Mouse (Mus musculus) stomach, embryonic 14.5 days (tissue): Measurements from ENCODE around the gene Vdr. TPM values are rescaled to one million over a fixed set of nuclear protein-coding genes. Genes with fewer than 3 reads are reported as not detected.

ENCODE experiments used
- ATAC-seq: fragments of 200-750 bp; cut with Nextera tagmentation; 2 replicates; pipeline ENCODE4 v1.8.0; 2017; ENCODE audit warnings: low read depth, moderate TSS enrichment; ENCODE audit not compliant: insufficient number of reproducible peaks, insufficient read depth, low FRiP score
- H3K27ac ChIP-seq: fragments of 300-500 bp; sonication (generic); 2 replicates; pipeline ENCODE4 v1.5.1; 2014; ENCODE audit warnings: mild to moderate bottlenecking, low read length, moderate library complexity, mixed read lengths
- H3K27me3 ChIP-seq: fragments of 300-500 bp; sonication (generic); 2 replicates; pipeline ENCODE4 v1.6.1; 2014; ENCODE audit warnings: low read length, control low read depth, mixed read lengths; ENCODE audit not compliant: control insufficient read depth, insufficient read depth
- H3K36me3 ChIP-seq: fragments of 300-500 bp; sonication (generic); 2 replicates; pipeline ENCODE4 v1.6.1; 2014; ENCODE audit warnings: mild to moderate bottlenecking, control low read depth, low read length, moderate library complexity, mixed read lengths; ENCODE audit not compliant: control insufficient read depth, insufficient read depth
- H3K4me1 ChIP-seq: fragments of 300-500 bp; sonication (generic); 2 replicates; pipeline ENCODE4 v1.6.1; 2014; ENCODE audit warnings: low read length, control low read depth, mixed read lengths; ENCODE audit not compliant: control insufficient read depth, insufficient read depth
- H3K4me2 ChIP-seq: fragments of 300-500 bp; sonication (generic); replicated peaks from 2 replicates; pipeline ENCODE4 v1.6.1; 2014; ENCODE audit warnings: low read depth, low read length, control low read depth
- H3K4me3 ChIP-seq: fragments of 300-500 bp; sonication (generic); 2 replicates; pipeline ENCODE4 v1.5.1; 2014; ENCODE audit warnings: low read depth, low read length, control low read depth
- H3K9ac ChIP-seq: fragments of 300-500 bp; sonication (generic); replicated peaks from 2 replicates; pipeline ENCODE4 v1.6.1; 2014; ENCODE audit warnings: low read depth, mild to moderate bottlenecking, control low read depth, low read length, moderate library complexity, mixed read lengths
- H3K9me3 ChIP-seq: fragments of 300-500 bp; sonication (generic); 2 replicates; pipeline ENCODE4 v1.6.1; 2016; ENCODE audit warnings: low read depth, low read length, control low read depth; ENCODE audit not compliant: control insufficient read depth
- WGBS: fragments of 180-500 bp; shearing (Covaris S2); extraction: QIAGEN DNeasy Blood & Tissue Kit; methylation state at CpG from one replicate; pipeline ENCODE4 v1.1.7; 2014; 5-methylcytosine and 5-hydroxymethylcytosine counted together
- polyA plus RNA-seq: library from polyadenylated mRNA; unstranded; fragments of >200 nt; fragmentation: Nextera tagmentation; extraction: Ambion mirVana; gene quantifications from 2 replicates; pipeline ENCODE4 v1.2.1, GENCODE M21; 2014

Vdr gene
- polyA plus RNA-seq, 1 experiment from 2014 or later = 1.1 TPM

DNA sequence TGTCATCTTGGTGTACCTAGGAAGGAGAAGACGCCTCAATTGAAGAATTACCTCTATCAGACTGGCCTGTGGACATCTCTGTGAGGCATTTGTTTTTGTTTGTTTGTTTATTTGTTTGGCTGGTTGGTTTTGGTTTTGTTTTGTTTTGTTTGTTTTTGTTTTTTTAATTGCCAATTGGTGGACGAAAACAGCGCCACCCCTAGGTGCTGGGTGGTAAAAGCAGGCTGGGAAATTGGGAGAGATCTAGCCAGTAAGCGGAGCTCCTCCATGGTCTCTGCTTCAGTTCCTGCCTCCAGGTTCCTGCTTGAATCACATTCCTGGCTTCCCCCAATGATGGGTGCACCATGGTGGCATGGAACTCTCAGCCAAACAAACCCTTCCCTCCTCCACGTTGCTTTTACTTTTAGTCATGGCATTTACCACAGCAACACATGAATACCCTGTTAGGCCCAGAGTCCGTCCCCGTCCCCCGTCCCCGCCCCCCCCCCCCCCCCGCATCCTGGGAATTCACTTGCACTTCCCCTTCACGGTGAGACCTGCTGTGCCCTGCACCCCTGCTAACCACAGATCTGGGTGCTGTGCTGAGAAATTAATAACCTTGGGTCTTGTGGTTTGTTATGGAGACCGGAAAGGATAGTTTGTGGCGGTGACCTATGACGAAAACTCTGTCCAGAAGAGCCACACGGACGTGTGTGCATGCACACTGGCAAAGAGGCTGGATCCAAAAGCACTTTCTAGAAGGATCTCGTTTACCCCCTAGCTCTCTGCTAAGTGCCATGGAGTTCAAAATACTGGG lies 94.0 kb downstream of the Vdr start:
- H3K9me3 ChIP-seq = no peaks in the 10 kb centered on the region
- H3K9ac ChIP-seq = no peak overlapping the region
- no peak for ATAC-seq
- H3K4me3 ChIP-seq = no peak overlapping the region
- no peak overlapping the region for H3K27ac ChIP-seq
- no peaks in the 10 kb centered on the region for H3K27me3 ChIP-seq
- H3K36me3 ChIP-seq = peaks cover under 1% of the 10 kb centered on the region; the same call in 1 of the 2 replicates
- WGBS = 94% methylated on average over 17 of the region's 17 CpGs
- H3K4me1 ChIP-seq = peaks cover 27% of the 10 kb centered on the region
- H3K4me2 ChIP-seq = no peak overlapping the region

DNA sequence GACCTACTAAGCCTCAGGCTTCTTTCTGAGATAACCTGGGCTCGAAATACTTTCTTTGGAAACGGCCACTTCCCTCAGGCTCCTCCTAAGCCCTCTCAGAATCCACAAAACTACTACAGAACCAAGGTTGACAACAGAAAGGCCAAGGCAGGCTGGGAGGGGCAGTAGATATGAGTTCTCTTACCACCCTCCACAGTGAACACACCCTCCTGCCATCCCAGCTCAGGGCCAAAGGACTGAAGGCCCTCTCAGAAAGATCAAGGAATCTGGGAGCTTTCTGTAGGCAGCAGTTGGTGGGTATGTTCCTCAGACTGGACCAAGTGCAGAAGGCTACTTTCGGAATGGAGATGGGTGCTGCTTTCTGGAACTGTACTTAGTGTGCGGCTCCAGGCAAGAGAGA lies 95.2 kb downstream of the Vdr start:
- Histone ChIP-seq H3K9ac (no peak overlapping the region), H3K36me3 (peaks cover 6% of the 10 kb centered on the region; the same call in 1 of the 2 replicates), H3K9me3 (no peaks in the 10 kb centered on the region), H3K4me2 (no peak overlapping the region), H3K27ac (no peak overlapping the region), H3K4me1 (peaks cover 22% of the 10 kb centered on the region), H3K27me3 (no peaks in the 10 kb centered on the region), H3K4me3 (no peak overlapping the region)
- WGBS = 83% methylated on average over 4 of the region's 4 CpGs
- ATAC-seq = no peak

DNA sequence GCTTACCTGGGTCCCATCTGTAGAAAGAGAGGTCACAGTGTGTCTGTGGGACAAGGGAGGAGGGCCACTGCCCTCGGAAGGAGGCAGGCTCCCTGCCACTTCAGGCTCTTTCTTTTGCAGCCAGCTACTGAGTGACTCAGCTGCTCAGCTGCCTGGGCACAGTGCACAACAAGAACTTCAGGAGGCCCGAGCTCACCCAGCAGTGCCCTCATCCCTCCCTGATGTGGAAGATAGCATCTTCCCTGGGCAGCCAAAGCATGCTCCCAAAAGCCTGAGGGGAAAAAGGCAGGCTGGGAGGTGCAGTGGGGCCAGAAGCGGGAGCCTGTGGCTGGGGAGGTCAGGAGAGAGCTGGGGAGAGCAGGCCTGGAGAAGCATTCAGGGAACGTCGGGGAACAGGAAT lies 95.7 kb downstream of the Vdr start:
- H3K9ac ChIP-seq = no peak overlapping the region
- no peak overlapping the region for H3K27ac ChIP-seq
- H3K9me3 ChIP-seq = no peaks in the 10 kb centered on the region
- no peak for ATAC-seq
- peaks cover 10% of the 10 kb centered on the region for H3K36me3 ChIP-seq
- 48% methylated on average over 5 of the region's 5 CpGs for WGBS
- H3K27me3 ChIP-seq = no peaks in the 10 kb centered on the region
- no peak overlapping the region for H3K4me3 ChIP-seq
- no peak overlapping the region for H3K4me2 ChIP-seq
- H3K4me1 ChIP-seq = peaks cover 22% of the 10 kb centered on the region

DNA sequence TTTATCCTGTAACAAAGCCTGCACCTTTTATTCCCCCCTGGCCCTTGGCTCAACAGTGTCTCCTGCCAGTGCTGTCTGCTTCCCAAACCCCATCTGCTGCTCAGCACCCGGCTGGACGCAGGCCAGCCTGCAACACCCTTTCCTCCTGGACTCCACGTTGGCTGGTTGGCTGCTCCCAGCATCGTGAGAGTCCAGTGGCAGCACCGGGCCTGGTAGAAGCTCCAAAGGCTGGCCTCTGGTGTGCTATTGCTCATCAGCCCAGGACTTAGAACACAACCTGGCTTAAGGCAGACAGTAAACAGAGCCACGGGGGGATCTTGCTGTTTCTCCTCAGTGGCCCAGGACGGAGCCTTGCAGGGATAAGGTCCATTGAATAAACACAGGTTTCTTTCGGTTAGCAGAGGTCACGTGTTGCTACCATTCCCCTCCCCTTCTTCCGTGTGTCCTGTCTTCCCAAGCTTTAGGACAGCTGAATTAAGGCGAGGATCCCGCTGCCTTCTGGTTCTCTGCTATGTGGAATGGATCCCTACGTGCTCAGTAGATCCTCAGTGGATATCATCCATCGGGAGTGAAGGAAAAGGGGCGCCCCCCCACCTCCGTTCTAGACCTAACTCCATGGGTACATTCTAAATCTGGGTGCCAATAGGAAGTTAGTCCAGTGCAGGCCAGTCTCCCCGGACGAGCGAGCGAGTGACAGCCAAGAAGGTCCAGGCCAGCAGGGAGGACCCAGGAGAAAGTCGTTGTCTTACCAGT lies 96.8 kb downstream of the Vdr start:
- no peaks in the 10 kb centered on the region for H3K9me3 ChIP-seq
- peak overlapping the region; percentile 45; the same call in 1 of the 2 replicates for H3K27ac ChIP-seq
- ATAC-seq = no peak
- H3K4me1 ChIP-seq = peaks cover 22% of the 10 kb centered on the region
- 40% methylated on average over 21 of the region's 21 CpGs for WGBS
- H3K4me3 ChIP-seq = no peak overlapping the region
- no peaks in the 10 kb centered on the region for H3K27me3 ChIP-seq
- H3K36me3 ChIP-seq = peaks cover 19% of the 10 kb centered on the region
- H3K9ac ChIP-seq = no peak overlapping the region
- 0 out of 2 replicates have a peak overlapping the region, but pooled peaks have one; percentile 10 for H3K4me2 ChIP-seq

DNA sequence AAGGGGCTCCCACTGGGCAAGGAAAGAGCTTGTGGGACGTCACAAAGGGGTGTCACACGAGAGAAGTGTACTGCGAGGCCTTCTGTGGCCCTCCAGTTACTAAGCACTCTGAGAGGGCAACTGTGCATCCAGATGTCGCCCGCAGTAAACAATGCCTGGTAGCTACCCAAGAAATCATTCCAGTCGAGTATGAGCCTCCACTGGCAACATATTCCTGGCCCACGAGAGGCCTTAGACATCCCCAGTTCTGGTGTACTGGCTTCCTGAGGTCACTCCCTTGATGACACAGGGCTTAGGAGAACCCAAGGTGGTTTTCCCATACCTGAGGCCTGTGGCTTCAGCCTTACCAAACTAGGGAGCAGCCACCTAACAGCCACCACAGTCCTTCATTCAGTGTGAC lies 97.6 kb downstream of the Vdr start:
- Histone ChIP-seq H3K9ac (no peak overlapping the region), H3K27me3 (no peaks in the 10 kb centered on the region), H3K4me3 (no peak overlapping the region), H3K4me1 (peaks cover 22% of the 10 kb centered on the region), H3K4me2 (no peak overlapping the region), H3K36me3 (peaks cover 25% of the 10 kb centered on the region), H3K9me3 (no peaks in the 10 kb centered on the region), H3K27ac (no peak overlapping the region)
- WGBS = 68% methylated on average over 7 of the region's 7 CpGs
- no peak for ATAC-seq

DNA sequence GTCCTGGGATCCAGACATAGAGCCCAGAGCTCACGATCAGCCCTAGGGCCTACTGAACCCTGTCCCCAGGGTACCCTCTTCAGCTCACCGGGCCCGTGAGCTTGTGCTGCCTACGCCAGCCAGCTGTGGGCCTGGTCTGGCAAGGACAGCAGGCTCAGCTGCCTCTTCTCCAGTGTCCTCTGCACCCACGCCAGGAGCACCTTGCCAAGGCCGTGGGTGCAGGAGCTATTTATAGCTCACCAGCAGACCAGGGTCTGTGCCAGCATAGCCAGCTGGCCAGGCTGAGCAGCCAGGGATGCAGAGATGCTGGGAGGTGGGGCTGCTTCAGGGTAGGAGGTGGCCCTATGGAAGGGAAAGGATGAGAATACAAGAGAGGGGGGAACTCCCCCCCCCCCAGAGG lies 98.3 kb downstream of the Vdr start:
- H3K4me2 ChIP-seq = no peak overlapping the region
- H3K9ac ChIP-seq = no peak overlapping the region
- no peak overlapping the region for H3K4me3 ChIP-seq
- no peak for ATAC-seq
- H3K9me3 ChIP-seq = no peaks in the 10 kb centered on the region
- H3K27ac ChIP-seq = no peak overlapping the region
- 71% methylated on average over 6 of the region's 6 CpGs for WGBS
- peaks cover 22% of the 10 kb centered on the region for H3K4me1 ChIP-seq
- H3K27me3 ChIP-seq = no peaks in the 10 kb centered on the region
- H3K36me3 ChIP-seq = peaks cover 32% of the 10 kb centered on the region

DNA sequence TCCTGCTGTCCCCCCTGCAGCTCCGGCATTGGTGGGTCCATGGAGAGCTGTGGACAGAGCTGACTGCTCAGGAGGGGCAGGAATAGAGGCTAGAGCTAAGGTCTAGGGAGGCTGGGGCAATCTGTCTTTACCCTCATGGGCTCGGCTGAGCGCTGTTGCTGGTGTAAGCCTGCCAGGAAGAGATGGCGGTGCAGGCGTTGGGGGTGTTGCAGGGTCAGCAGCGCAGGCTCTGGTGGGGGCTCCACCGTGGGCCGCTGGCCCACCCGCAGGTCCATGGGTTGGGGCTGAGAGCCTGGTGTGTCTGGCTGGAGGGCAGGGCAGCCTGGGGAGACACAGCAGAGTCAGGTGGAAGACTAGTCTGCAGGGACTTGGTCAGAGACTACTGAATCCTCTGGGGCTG lies 99.1 kb downstream of the Vdr start:
- WGBS = 85% methylated on average over 9 of the region's 9 CpGs
- peaks cover 37% of the 10 kb centered on the region for H3K36me3 ChIP-seq

DNA sequence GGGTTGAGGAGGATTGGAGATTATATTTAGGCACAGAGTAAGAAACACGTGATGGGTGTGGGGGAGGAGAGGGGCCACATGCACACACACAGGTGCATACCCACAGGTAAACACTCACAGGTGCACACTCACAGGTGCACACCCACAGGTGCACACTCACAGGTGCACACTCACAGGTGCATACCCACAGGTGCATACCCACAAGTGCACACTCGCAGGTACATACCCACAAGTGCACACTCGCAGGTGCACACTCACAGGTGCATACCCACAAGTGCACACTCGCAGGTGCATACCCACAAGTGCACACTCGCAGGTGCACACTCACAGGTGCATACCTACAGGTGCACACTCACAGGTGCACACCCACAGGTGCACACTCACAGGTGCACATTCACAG lies 100.0 kb downstream of the Vdr start:
- Histone ChIP-seq H3K36me3 (peaks cover 37% of the 10 kb centered on the region), H3K4me3 (no peak overlapping the region), H3K9ac (no peak overlapping the region), H3K27ac (no peak overlapping the region), H3K4me2 (no peak overlapping the region), H3K4me1 (peaks cover 22% of the 10 kb centered on the region), H3K27me3 (no peaks in the 10 kb centered on the region), H3K9me3 (no peaks in the 10 kb centered on the region)
- 92% methylated on average over 5 of the region's 5 CpGs for WGBS
- ATAC-seq = no peak

More for the DNA sequence above, 99.1 kb downstream of the Vdr start:
- no peak overlapping the region for H3K9ac ChIP-seq
- ATAC-seq = no peak
- H3K27ac ChIP-seq = no peak overlapping the region
- H3K4me1 ChIP-seq = peaks cover 22% of the 10 kb centered on the region
- H3K9me3 ChIP-seq = no peaks in the 10 kb centered on the region
- H3K4me2 ChIP-seq = no peak overlapping the region
- H3K27me3 ChIP-seq = no peaks in the 10 kb centered on the region
- H3K4me3 ChIP-seq = no peak overlapping the region
